Mouse (Mus musculus) MEL (cell line): ENCODE measurements at regions not wholly inside any gene's neighbourhood (a gene's known extent, or its start where the extent isn't known, plus 50 kb on each side); places are given as distances from the start of the nearest gene placed in this dataset.

ENCODE experiments used
- DNase-seq: peaks from one replicate; pipeline ENCODE4 v3.0.0; 2011; ENCODE audit warnings: low read depth, low spot score
- H3K27ac ChIP-seq: 2 replicates; pipeline ENCODE4 v1.5.1; 2012; ENCODE audit warnings: low read depth, mild to moderate bottlenecking, control low read depth, low read length, moderate library complexity; ENCODE audit not compliant: control insufficient read depth
- H3K27me3 ChIP-seq, 2 experiments: fragments of 150-350 bp in 1 of 2; sonication (generic) in 1 of 2; 2 replicates each; pipeline ENCODE4 v1.6.1; 2012; ENCODE audit warnings: low read length in 2 of 2, mild to moderate bottlenecking in 2 of 2, improper control_type of control experiment in 1 of 2, moderate library complexity in 1 of 2; ENCODE audit not compliant: insufficient read depth in 2 of 2, control insufficient read depth in 1 of 2
- H3K36me3 ChIP-seq, 2 experiments: 2 replicates each; pipeline ENCODE4 v1.6.1; 2012 to 2014; ENCODE audit warnings: low read length in 2 of 2, improper control_type of control experiment in 1 of 2, inconsistent platforms in 1 of 2, mild to moderate bottlenecking in 1 of 2; ENCODE audit not compliant: insufficient read depth in 2 of 2, control insufficient read depth in 1 of 2
- H3K4me1 ChIP-seq, 2 experiments: fragments of 150-350 bp in 1 of 2; sonication (generic) in 1 of 2; 2 replicates each; pipeline ENCODE4 v1.6.1; 2012; ENCODE audit warnings: low read length in 2 of 2, improper control_type of control experiment in 1 of 2, mild to moderate bottlenecking in 1 of 2; ENCODE audit not compliant: insufficient read depth in 2 of 2, control insufficient read depth in 1 of 2
- H3K4me3 ChIP-seq, 2 experiments: fragments of 150-350 bp in 1 of 2; sonication (generic) in 1 of 2; 2 replicates each; pipeline ENCODE4 v1.5.1; 2012; ENCODE audit warnings: low read depth in 2 of 2, low read length in 2 of 2, mild to moderate bottlenecking in 2 of 2, moderate library complexity in 2 of 2, control low read depth in 1 of 2, improper control_type of control experiment in 1 of 2; ENCODE audit not compliant: control insufficient read depth in 1 of 2, insufficient read depth in 1 of 2
- H3K79me2 ChIP-seq: 2 replicates; pipeline ENCODE4 v1.6.1; 2012; ENCODE audit warnings: mild to moderate bottlenecking, low read length, moderate library complexity; ENCODE audit not compliant: control insufficient read depth, poor library complexity, insufficient read depth
- H3K9ac ChIP-seq: 2 replicates; pipeline ENCODE4 v1.6.1; 2012; ENCODE audit warnings: low read depth, mild to moderate bottlenecking, control low read depth, low read length, moderate library complexity; ENCODE audit not compliant: control insufficient read depth, poor library complexity, severe bottlenecking
- H3K9me3 ChIP-seq: fragments of 150-350 bp; sonication (generic); replicated peaks from 2 replicates; pipeline ENCODE4 v1.6.1; 2012; ENCODE audit warnings: mild to moderate bottlenecking, low read length, improper control_type of control experiment, moderate library complexity; ENCODE audit not compliant: insufficient read depth
- BHLHE40 ChIP-seq: IDR thresholded peaks from 2 replicates; pipeline ENCODE4 v1.6.1; 2012; ENCODE audit warnings: low read depth, mild to moderate bottlenecking, inconsistent platforms, low read length, improper control_type of control experiment, borderline replicate concordance
- CHD2 ChIP-seq: IDR thresholded peaks from 2 replicates; pipeline ENCODE4 v1.6.1; 2011; ENCODE audit warnings: low read length, improper control_type of control experiment
- CTCF ChIP-seq, 3 experiments: IDR thresholded peaks in 2 of 3; conservative IDR thresholded peaks in 1 of 3; 2 replicates each; pipeline ENCODE4 v1.5.1; 2011 to 2012; ENCODE audit warnings: low read length in 3 of 3, low read depth in 2 of 3, mild to moderate bottlenecking in 2 of 3, improper control_type of control experiment in 1 of 3, inconsistent platforms in 1 of 3, mixed read lengths in 1 of 3, moderate library complexity in 1 of 3; ENCODE audit not compliant: control insufficient read depth in 1 of 3, insufficient read depth in 1 of 3, poor library complexity in 1 of 3, severe bottlenecking in 1 of 3
- E2F4 ChIP-seq: IDR thresholded peaks from 2 replicates; pipeline ENCODE4 v1.6.1; 2011; ENCODE audit warnings: low read depth, low read length, improper control_type of control experiment, borderline replicate concordance
- ELF1 ChIP-seq: IDR thresholded peaks from 2 replicates; pipeline ENCODE4 v1.6.1; 2014; ENCODE audit warnings: low read depth, mild to moderate bottlenecking, inconsistent platforms, low read length, improper control_type of control experiment, moderate library complexity
- EP300 ChIP-seq, 2 experiments: IDR thresholded peaks; 2 replicates each; pipeline ENCODE4 v1.6.1; 2011; ENCODE audit warnings: improper control_type of control experiment in 2 of 2, low read length in 2 of 2, low read depth in 1 of 2, mild to moderate bottlenecking in 1 of 2
- GABPA ChIP-seq: IDR thresholded peaks from 2 replicates; pipeline ENCODE4 v1.6.1; 2012; ENCODE audit warnings: low read depth, mild to moderate bottlenecking, inconsistent platforms, low read length, improper control_type of control experiment, moderate library complexity
- GATA1 ChIP-seq: IDR thresholded peaks from 2 replicates; pipeline ENCODE4 v1.6.1; 2011; ENCODE audit warnings: low read depth, low read length, improper control_type of control experiment
- HCFC1 ChIP-seq: IDR thresholded peaks from 2 replicates; pipeline ENCODE4 v1.6.1; 2012; ENCODE audit warnings: low read depth, mild to moderate bottlenecking, inconsistent platforms, low read length, improper control_type of control experiment, moderate library complexity
- JUND ChIP-seq: IDR thresholded peaks from 2 replicates; pipeline ENCODE4 v1.6.1; 2011; ENCODE audit warnings: low read depth, mild to moderate bottlenecking, improper control_type of control experiment, low read length
- MAZ ChIP-seq: IDR thresholded peaks from 2 replicates; pipeline ENCODE4 v1.6.1; 2012; ENCODE audit warnings: low read depth, mild to moderate bottlenecking, inconsistent platforms, low read length, improper control_type of control experiment
- MEF2A ChIP-seq: IDR thresholded peaks from 2 replicates; pipeline ENCODE4 v1.6.1; 2014; ENCODE audit warnings: low read depth, mild to moderate bottlenecking, inconsistent platforms, low read length, improper control_type of control experiment; ENCODE audit not compliant: poor library complexity, insufficient replicate concordance, severe bottlenecking; ENCODE audit errors: extremely low read depth
- MXI1 ChIP-seq: IDR thresholded peaks from 2 replicates; pipeline ENCODE4 v1.6.1; 2011; ENCODE audit warnings: mild to moderate bottlenecking, low read depth, low read length, improper control_type of control experiment
- MYB ChIP-seq: IDR thresholded peaks from 2 replicates; pipeline ENCODE4 v1.6.1; 2011; ENCODE audit warnings: mild to moderate bottlenecking, low read depth, low read length, improper control_type of control experiment
- MYC ChIP-seq: IDR thresholded peaks from 2 replicates; pipeline ENCODE4 v1.6.1; 2011; ENCODE audit warnings: low read depth, mild to moderate bottlenecking, low read length, improper control_type of control experiment, moderate library complexity
- POLR2AphosphoS5 ChIP-seq: IDR thresholded peaks from 2 replicates; pipeline ENCODE4 v1.6.1; 2012; ENCODE audit warnings: low read depth, borderline replicate concordance, mild to moderate bottlenecking, inconsistent platforms, low read length, moderate library complexity, mixed read lengths
- RAD21 ChIP-seq: IDR thresholded peaks from 2 replicates; pipeline ENCODE4 v1.6.1; 2011; ENCODE audit warnings: mild to moderate bottlenecking, low read depth, low read length, improper control_type of control experiment
- TBP ChIP-seq: IDR thresholded peaks from 2 replicates; pipeline ENCODE4 v1.8.0; 2011; ENCODE audit warnings: low read depth, low read length, improper control_type of control experiment
- TCF12 ChIP-seq: IDR thresholded peaks from 2 replicates; pipeline ENCODE4 v1.6.1; 2014; ENCODE audit warnings: low read depth, mild to moderate bottlenecking, inconsistent platforms, low read length, improper control_type of control experiment, moderate library complexity
- UBTF ChIP-seq: IDR thresholded peaks from 2 replicates; pipeline ENCODE4 v1.6.1; 2012; ENCODE audit warnings: low read depth, mild to moderate bottlenecking, inconsistent platforms, low read length, improper control_type of control experiment, moderate library complexity, borderline replicate concordance; ENCODE audit not compliant: insufficient read depth
- USF1 ChIP-seq: IDR thresholded peaks from 2 replicates; pipeline ENCODE4 v1.6.1; 2014; ENCODE audit warnings: low read depth, mild to moderate bottlenecking, inconsistent platforms, low read length, improper control_type of control experiment, moderate library complexity
- ZC3H11A ChIP-seq: IDR thresholded peaks from 2 replicates; pipeline ENCODE4 v1.6.1; 2012; ENCODE audit warnings: low read depth, mild to moderate bottlenecking, inconsistent platforms, low read length, improper control_type of control experiment
- ZKSCAN1 ChIP-seq: IDR thresholded peaks from 2 replicates; pipeline ENCODE4 v1.6.1; 2012; ENCODE audit warnings: low read depth, mild to moderate bottlenecking, inconsistent platforms, low read length, improper control_type of control experiment, moderate library complexity

DNA sequence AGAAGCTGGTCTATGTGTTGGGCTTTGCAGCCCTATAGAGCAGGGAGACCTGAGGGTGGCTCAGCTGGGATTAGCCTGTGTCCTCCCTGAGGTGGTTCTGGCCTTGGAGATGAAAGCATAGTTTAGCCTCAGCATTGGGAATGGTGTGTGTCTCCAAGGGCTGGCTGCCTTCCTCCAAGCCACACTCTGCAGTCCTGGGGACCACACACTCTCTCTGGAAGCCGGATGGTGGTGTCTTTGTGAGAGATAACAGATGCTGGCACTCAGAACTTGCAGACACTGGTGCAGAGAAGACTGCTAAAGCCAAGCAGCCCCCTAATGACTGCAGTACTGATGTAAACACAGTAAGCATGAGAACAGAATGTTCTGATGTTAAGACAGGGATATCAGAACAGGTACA, 243.2 kb downstream of the Zfp326 start:
- TF ChIP-seq HCFC1 (no peak), ZKSCAN1 (no peak), JUND (no peak), UBTF (no peak)
- H3K27ac ChIP-seq = no peak overlapping the region
- H3K27me3 ChIP-seq = no peaks in the 10 kb centered on the region
- H3K9me3 ChIP-seq = no peaks in the 10 kb centered on the region
- H3K4me3 ChIP-seq = no peak overlapping the region
- H3K9ac ChIP-seq = no peak overlapping the region
- DNase-seq = no peak
- no peaks in the 10 kb centered on the region for H3K4me1 ChIP-seq
- no peaks in the 10 kb centered on the region for H3K79me2 ChIP-seq
- no peaks in the 10 kb centered on the region for H3K36me3 ChIP-seq

DNA sequence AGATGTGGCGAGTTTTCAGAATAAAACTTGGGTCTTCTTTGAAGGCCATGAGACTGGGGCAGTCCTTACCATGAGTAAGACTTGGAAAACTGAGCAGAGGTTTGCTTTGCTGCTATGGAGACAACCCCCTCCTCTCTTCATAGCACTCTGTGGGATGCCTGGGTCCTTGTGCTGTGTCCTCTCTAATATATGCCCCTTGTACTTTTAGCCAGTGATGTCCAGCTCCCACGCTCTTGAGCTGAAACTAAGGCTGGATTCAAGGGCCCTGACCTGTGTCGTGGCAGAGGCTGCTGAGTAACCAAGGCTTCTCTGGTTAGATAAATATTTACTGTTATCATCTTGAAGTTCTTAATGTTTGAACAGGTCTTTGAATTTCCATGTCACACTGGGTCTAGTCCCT, 236.8 kb downstream of the Zfp326 start:
- no peaks in the 10 kb centered on the region for H3K4me1 ChIP-seq
- H3K9me3 ChIP-seq = no peaks in the 10 kb centered on the region
- H3K4me3 ChIP-seq = no peak overlapping the region
- H3K79me2 ChIP-seq = no peaks in the 10 kb centered on the region
- no peak overlapping the region for H3K27ac ChIP-seq
- no peak overlapping the region for H3K9ac ChIP-seq
- DNase-seq = no peak
- TF ChIP-seq GATA1 = no peak
- no peak for TF ChIP-seq CTCF (IDR thresholded peaks at IDR 0.05 in 2 of 3, conservative IDR thresholded peaks at IDR 0.05 in 1 of 3; ENCODE audit: control insufficient read depth in 1 of 3, insufficient read depth in 1 of 3, low read depth in 2 of 3, low read length in 3 of 3, poor library complexity in 1 of 3, severe bottlenecking in 1 of 3)
- no peak for TF ChIP-seq MEF2A
- TF ChIP-seq ZC3H11A = no peak
- no peak for TF ChIP-seq CHD2
- TF ChIP-seq E2F4 = no peak
- TF ChIP-seq MYC = no peak
- TF ChIP-seq UBTF = no peak
- TF ChIP-seq MAZ = no peak
- no peak for TF ChIP-seq TCF12
- TF ChIP-seq RAD21 = no peak
- no peak for TF ChIP-seq TBP
- no peak for TF ChIP-seq EP300 (IDR thresholded peaks at IDR 0.05; ENCODE audit: low read depth in 1 of 2, low read length in 2 of 2)
- TF ChIP-seq GABPA = no peak
- TF ChIP-seq MXI1 = no peak
- no peak for TF ChIP-seq POLR2AphosphoS5
- no peak for TF ChIP-seq MYB
- no peak for TF ChIP-seq USF1
- no peak for TF ChIP-seq ELF1
- no peak for TF ChIP-seq BHLHE40
- H3K36me3 ChIP-seq = no peaks in the 10 kb centered on the region
- no peaks in the 10 kb centered on the region for H3K27me3 ChIP-seq
